Mouse (Mus musculus) MEL (cell line): ENCODE results near the gene Defb13. TPM values are rescaled to one million over a fixed set of nuclear protein-coding genes. Genes with fewer than 3 reads are reported as not detected.

Source experiments
- DNase-seq: peaks from one replicate; pipeline ENCODE4 v3.0.0; 2011; ENCODE audit warnings: low read depth, low spot score
- H3K27ac ChIP-seq: 2 replicates; pipeline ENCODE4 v1.5.1; 2012; ENCODE audit warnings: low read depth, mild to moderate bottlenecking, control low read depth, low read length, moderate library complexity; ENCODE audit not compliant: control insufficient read depth
- H3K27me3 ChIP-seq, 2 experiments: fragments of 150-350 bp in 1 of 2; sonication (generic) in 1 of 2; 2 replicates each; pipeline ENCODE4 v1.6.1; 2012; ENCODE audit warnings: low read length in 2 of 2, mild to moderate bottlenecking in 2 of 2, improper control_type of control experiment in 1 of 2, moderate library complexity in 1 of 2; ENCODE audit not compliant: insufficient read depth in 2 of 2, control insufficient read depth in 1 of 2
- H3K36me3 ChIP-seq, 2 experiments: 2 replicates each; pipeline ENCODE4 v1.6.1; 2012 to 2014; ENCODE audit warnings: low read length in 2 of 2, improper control_type of control experiment in 1 of 2, inconsistent platforms in 1 of 2, mild to moderate bottlenecking in 1 of 2; ENCODE audit not compliant: insufficient read depth in 2 of 2, control insufficient read depth in 1 of 2
- H3K4me1 ChIP-seq, 2 experiments: fragments of 150-350 bp in 1 of 2; sonication (generic) in 1 of 2; 2 replicates each; pipeline ENCODE4 v1.6.1; 2012; ENCODE audit warnings: low read length in 2 of 2, improper control_type of control experiment in 1 of 2, mild to moderate bottlenecking in 1 of 2; ENCODE audit not compliant: insufficient read depth in 2 of 2, control insufficient read depth in 1 of 2
- H3K4me3 ChIP-seq, 2 experiments: fragments of 150-350 bp in 1 of 2; sonication (generic) in 1 of 2; 2 replicates each; pipeline ENCODE4 v1.5.1; 2012; ENCODE audit warnings: low read depth in 2 of 2, low read length in 2 of 2, mild to moderate bottlenecking in 2 of 2, moderate library complexity in 2 of 2, control low read depth in 1 of 2, improper control_type of control experiment in 1 of 2; ENCODE audit not compliant: control insufficient read depth in 1 of 2, insufficient read depth in 1 of 2
- H3K79me2 ChIP-seq: 2 replicates; pipeline ENCODE4 v1.6.1; 2012; ENCODE audit warnings: mild to moderate bottlenecking, low read length, moderate library complexity; ENCODE audit not compliant: control insufficient read depth, poor library complexity, insufficient read depth
- H3K9ac ChIP-seq: 2 replicates; pipeline ENCODE4 v1.6.1; 2012; ENCODE audit warnings: low read depth, mild to moderate bottlenecking, control low read depth, low read length, moderate library complexity; ENCODE audit not compliant: control insufficient read depth, poor library complexity, severe bottlenecking
- H3K9me3 ChIP-seq: fragments of 150-350 bp; sonication (generic); replicated peaks from 2 replicates; pipeline ENCODE4 v1.6.1; 2012; ENCODE audit warnings: mild to moderate bottlenecking, low read length, improper control_type of control experiment, moderate library complexity; ENCODE audit not compliant: insufficient read depth
- BHLHE40 ChIP-seq: IDR thresholded peaks from 2 replicates; pipeline ENCODE4 v1.6.1; 2012; ENCODE audit warnings: low read depth, mild to moderate bottlenecking, inconsistent platforms, low read length, improper control_type of control experiment, borderline replicate concordance
- CHD2 ChIP-seq: IDR thresholded peaks from 2 replicates; pipeline ENCODE4 v1.6.1; 2011; ENCODE audit warnings: low read length, improper control_type of control experiment
- ELF1 ChIP-seq: IDR thresholded peaks from 2 replicates; pipeline ENCODE4 v1.6.1; 2014; ENCODE audit warnings: low read depth, mild to moderate bottlenecking, inconsistent platforms, low read length, improper control_type of control experiment, moderate library complexity
- EP300 ChIP-seq, 2 experiments: IDR thresholded peaks; 2 replicates each; pipeline ENCODE4 v1.6.1; 2011; ENCODE audit warnings: improper control_type of control experiment in 2 of 2, low read length in 2 of 2, low read depth in 1 of 2, mild to moderate bottlenecking in 1 of 2
- ETS1 ChIP-seq: IDR thresholded peaks from 2 replicates; pipeline ENCODE4 v1.6.1; 2012; ENCODE audit warnings: low read depth, mild to moderate bottlenecking, inconsistent platforms, low read length, improper control_type of control experiment, moderate library complexity
- GATA1 ChIP-seq: IDR thresholded peaks from 2 replicates; pipeline ENCODE4 v1.6.1; 2011; ENCODE audit warnings: low read depth, low read length, improper control_type of control experiment
- JUND ChIP-seq: IDR thresholded peaks from 2 replicates; pipeline ENCODE4 v1.6.1; 2011; ENCODE audit warnings: low read depth, mild to moderate bottlenecking, improper control_type of control experiment, low read length
- MAFK ChIP-seq: IDR thresholded peaks from 2 replicates; pipeline ENCODE4 v1.6.1; 2011; ENCODE audit warnings: low read depth, mild to moderate bottlenecking, low read length, improper control_type of control experiment, borderline replicate concordance
- MAX ChIP-seq: IDR thresholded peaks from 2 replicates; pipeline ENCODE4 v1.6.1; 2011; ENCODE audit warnings: low read length, improper control_type of control experiment
- MAZ ChIP-seq: IDR thresholded peaks from 2 replicates; pipeline ENCODE4 v1.6.1; 2012; ENCODE audit warnings: low read depth, mild to moderate bottlenecking, inconsistent platforms, low read length, improper control_type of control experiment
- MYB ChIP-seq: IDR thresholded peaks from 2 replicates; pipeline ENCODE4 v1.6.1; 2011; ENCODE audit warnings: mild to moderate bottlenecking, low read depth, low read length, improper control_type of control experiment
- NRF1 ChIP-seq: IDR thresholded peaks from 2 replicates; pipeline ENCODE4 v1.6.1; 2014; ENCODE audit warnings: low read depth, mild to moderate bottlenecking, inconsistent platforms, low read length, improper control_type of control experiment, moderate library complexity; ENCODE audit not compliant: poor library complexity, insufficient read depth, severe bottlenecking
- POLR2A ChIP-seq, 2 experiments: IDR thresholded peaks; 2 replicates each; pipeline ENCODE4 v1.6.1; 2011 to 2012; ENCODE audit warnings: low read length in 2 of 2, mild to moderate bottlenecking in 2 of 2, control low read depth in 1 of 2, improper control_type of control experiment in 1 of 2, low read depth in 1 of 2, moderate library complexity in 1 of 2; ENCODE audit not compliant: control insufficient read depth in 1 of 2, insufficient read depth in 1 of 2, poor library complexity in 1 of 2
- POLR2AphosphoS2 ChIP-seq: IDR thresholded peaks from 2 replicates; pipeline ENCODE4 v1.6.1; 2011; ENCODE audit warnings: low read length, improper control_type of control experiment
- SMC3 ChIP-seq: IDR thresholded peaks from 2 replicates; pipeline ENCODE4 v1.6.1; 2011; ENCODE audit warnings: low read depth, low read length, improper control_type of control experiment
- TAL1 ChIP-seq: IDR thresholded peaks from 2 replicates; pipeline ENCODE4 v1.6.1; 2012; ENCODE audit warnings: mild to moderate bottlenecking, inconsistent platforms, low read length, moderate library complexity, mixed read lengths
- USF2 ChIP-seq, 2 experiments: IDR thresholded peaks; 2 replicates each; pipeline ENCODE4 v1.6.1; 2011 to 2012; ENCODE audit warnings: improper control_type of control experiment in 2 of 2, low read length in 2 of 2, borderline replicate concordance in 1 of 2, inconsistent platforms in 1 of 2, low read depth in 1 of 2, mild to moderate bottlenecking in 1 of 2; ENCODE audit not compliant: insufficient read depth in 1 of 2
- ZC3H11A ChIP-seq: IDR thresholded peaks from 2 replicates; pipeline ENCODE4 v1.6.1; 2012; ENCODE audit warnings: low read depth, mild to moderate bottlenecking, inconsistent platforms, low read length, improper control_type of control experiment
- ZKSCAN1 ChIP-seq: IDR thresholded peaks from 2 replicates; pipeline ENCODE4 v1.6.1; 2012; ENCODE audit warnings: low read depth, mild to moderate bottlenecking, inconsistent platforms, low read length, improper control_type of control experiment, moderate library complexity
- ZMIZ1 ChIP-seq: IDR thresholded peaks from 2 replicates; pipeline ENCODE4 v1.6.1; 2012; ENCODE audit warnings: low read depth, mild to moderate bottlenecking, inconsistent platforms, low read length, improper control_type of control experiment, moderate library complexity
- ZNF384 ChIP-seq: IDR thresholded peaks from 2 replicates; pipeline ENCODE4 v1.6.1; 2012; ENCODE audit warnings: low read depth, mild to moderate bottlenecking, inconsistent platforms, low read length, improper control_type of control experiment
- polyA plus RNA-seq, 2 experiments: library from polyadenylated mRNA; stranded (reverse) in 1 of 2; unstranded in 1 of 2; fragments of >175 nt in 1 of 2; fragments of >200 nt in 1 of 2; gene quantifications; 2 replicates each; pipeline versions ENCODE4 v1.2.1 to v1.2.4; 2012; ENCODE audit warnings: low replicate concordance in 2 of 2, low read depth in 1 of 2; ENCODE audit not compliant: insufficient read length in 2 of 2, insufficient read depth in 1 of 2, missing spikeins in 1 of 2
- total RNA-seq: library from RNA; depleted of rRNA; stranded (reverse); fragments of 300-350 nt; gene quantifications from 2 replicates; pipeline ENCODE4 v1.2.3, GENCODE M21; 2012

Defb13 gene
- total and polyA plus RNA-seq, 3 experiments: not detected

DNA sequence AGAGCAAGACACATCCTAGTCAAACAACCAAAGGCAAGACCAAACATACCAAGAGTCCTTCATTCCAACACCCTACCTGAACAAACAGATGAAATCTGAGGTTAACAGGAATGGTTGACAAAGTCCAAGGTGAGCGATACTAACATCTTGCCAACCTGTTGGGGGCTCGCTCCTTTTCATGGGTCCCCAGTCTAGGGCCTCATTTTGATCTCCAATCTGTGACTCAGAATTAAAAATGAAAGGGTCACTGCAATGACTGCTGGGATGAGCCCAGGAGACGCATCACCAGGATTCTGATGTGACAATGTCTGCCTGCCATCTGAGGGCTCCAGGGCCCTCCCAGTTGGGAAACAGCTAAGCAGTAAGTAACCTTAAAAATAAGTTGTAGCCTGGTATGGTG is 22.9 kb downstream of the Defb13 start, which contains the start of gene Ccdc70:
Gene Ccdc70, plus strand, starts transcription at position 301 of the 400 bp plus-strand sequence.
- no peak for TF ChIP-seq ZNF384
- TF ChIP-seq ZC3H11A: no peak
- no peak for TF ChIP-seq ZMIZ1
- TF ChIP-seq MAFK: no peak
- no peak for TF ChIP-seq TAL1
- no peak for TF ChIP-seq CHD2
- TF ChIP-seq JUND: no peak
- TF ChIP-seq POLR2AphosphoS2: no peak
- no peak for TF ChIP-seq MAX
- TF ChIP-seq NRF1: no peak
- TF ChIP-seq BHLHE40: no peak
- no peak for TF ChIP-seq ETS1
- TF ChIP-seq USF2 (IDR thresholded peaks at IDR 0.05; ENCODE audit: borderline replicate concordance in 1 of 2, insufficient read depth in 1 of 2, low read depth in 1 of 2, low read length in 2 of 2): no peak
- no peak for TF ChIP-seq POLR2A (IDR thresholded peaks at IDR 0.05; ENCODE audit: control insufficient read depth in 1 of 2, insufficient read depth in 1 of 2, low read depth in 1 of 2, low read length in 2 of 2, poor library complexity in 1 of 2)
- TF ChIP-seq SMC3: no peak
- TF ChIP-seq ELF1: no peak
- TF ChIP-seq EP300 (IDR thresholded peaks at IDR 0.05; ENCODE audit: low read depth in 1 of 2, low read length in 2 of 2): no peak
- no peak for TF ChIP-seq GATA1
- Histone ChIP-seq H3K27ac (no peak within 1 kb of the TSS), H3K9ac (no peak within 1 kb of the TSS), H3K4me1 (no peaks in the 10 kb centered on the region), H3K79me2 (no peaks in the 10 kb centered on the region), H3K4me3 (no peak within 1 kb of the TSS), H3K36me3 (no peaks in the 10 kb centered on the region), H3K9me3 (no peaks in the 10 kb centered on the region), H3K27me3 (no peaks in the 10 kb centered on the region)
- DNase-seq: no peak

GRCm38 (mm10) chr8:21978193-21978592 is 31.6 kb downstream of the Defb13 start:
- Histone ChIP-seq H3K9me3 (no peaks in the 10 kb centered on the region), H3K27me3 (no peaks in the 10 kb centered on the region), H3K79me2 (no peaks in the 10 kb centered on the region), H3K4me1 (no peaks in the 10 kb centered on the region), H3K27ac (no peak overlapping the region), H3K4me3 (no peak overlapping the region), H3K9ac (no peak overlapping the region), H3K36me3 (no peaks in the 10 kb centered on the region)
- no peak for TF ChIP-seq ZNF384
- TF ChIP-seq ZC3H11A: no peak
- TF ChIP-seq POLR2AphosphoS2: no peak
- no peak for TF ChIP-seq MAZ
- no peak for TF ChIP-seq MYB
- no peak for TF ChIP-seq ZKSCAN1
- DNase-seq: no peak
